Mouse (Mus musculus) c-Kit-positive CD71-positive TER-119-negative erythroid progenitor cells, embryonic 14.5 days (primary cell): ENCODE data around the gene Cnga3.
A peak's percentile ranks its signal among the peaks of the same experiment; 100 is the strongest.

Source experiments
- DNase-seq: peaks from one replicate; pipeline ENCODE4 v3.0.0-alpha.2; 2013; ENCODE audit warnings: low read depth

Gene Cnga3

DNA sequence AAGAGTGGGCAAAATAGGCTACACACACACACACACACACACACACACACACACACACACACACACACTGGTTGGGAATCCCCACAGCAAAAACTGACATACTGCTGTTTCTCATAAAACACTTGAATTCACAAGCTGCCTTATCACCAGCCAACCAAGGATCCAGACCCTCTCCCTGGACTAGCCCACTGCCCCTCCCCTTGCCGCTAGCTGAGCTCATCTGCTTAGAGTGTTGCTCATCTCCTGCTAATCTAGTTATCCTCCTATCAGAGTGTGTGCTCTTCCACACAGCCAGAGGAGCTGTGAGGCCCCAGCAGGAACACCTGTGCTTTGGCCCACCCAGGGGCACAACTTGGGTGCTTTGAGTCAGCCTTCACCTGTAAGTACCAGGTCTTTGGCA, at the start of gene Cnga3:
TSS of gene Cnga3 (plus strand) at position 291 of the 400 bp plus-strand sequence.
- no peak for DNase-seq

DNA sequence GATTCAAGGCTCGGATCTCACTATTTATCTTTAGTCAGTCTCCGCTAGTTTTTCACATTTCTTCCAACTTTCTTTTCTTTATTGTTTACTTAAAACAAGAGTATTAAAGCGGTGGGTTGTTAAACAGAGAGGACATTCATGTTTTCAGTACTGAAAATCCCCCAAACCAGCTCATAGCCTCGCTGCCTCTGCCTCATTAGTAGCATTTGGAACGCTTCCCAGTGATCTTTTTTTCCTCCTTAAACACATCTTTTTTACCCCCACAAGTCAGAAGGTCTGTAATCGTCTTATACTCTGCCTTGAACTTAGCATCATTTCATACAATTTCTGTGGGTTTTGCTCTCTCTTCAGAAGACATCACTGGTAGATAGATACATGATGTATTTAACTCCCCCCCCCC, 48.2 kb upstream of the Cnga3 start:
- DNase-seq, result no peak

DNA sequence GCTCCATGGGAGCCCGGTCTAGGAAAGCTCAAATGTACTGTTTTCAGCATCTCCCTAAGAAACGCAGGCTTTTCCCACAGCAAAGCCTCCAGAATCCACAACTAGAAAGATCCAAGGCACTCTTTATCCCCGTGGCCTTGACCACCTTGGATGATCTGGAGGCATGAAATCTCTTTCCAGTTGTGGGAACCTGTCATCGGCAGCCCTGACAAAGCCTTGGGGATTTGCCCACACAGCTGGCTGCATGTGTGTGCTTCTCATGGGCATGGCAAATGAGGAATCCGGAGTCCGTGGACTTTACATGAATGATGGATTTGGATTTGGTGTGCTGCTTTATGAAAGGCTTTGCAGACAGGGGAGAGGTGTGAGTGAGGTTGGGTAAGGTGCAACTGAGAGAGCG, 46.3 kb upstream of the Cnga3 start:
- no peak for DNase-seq

DNA sequence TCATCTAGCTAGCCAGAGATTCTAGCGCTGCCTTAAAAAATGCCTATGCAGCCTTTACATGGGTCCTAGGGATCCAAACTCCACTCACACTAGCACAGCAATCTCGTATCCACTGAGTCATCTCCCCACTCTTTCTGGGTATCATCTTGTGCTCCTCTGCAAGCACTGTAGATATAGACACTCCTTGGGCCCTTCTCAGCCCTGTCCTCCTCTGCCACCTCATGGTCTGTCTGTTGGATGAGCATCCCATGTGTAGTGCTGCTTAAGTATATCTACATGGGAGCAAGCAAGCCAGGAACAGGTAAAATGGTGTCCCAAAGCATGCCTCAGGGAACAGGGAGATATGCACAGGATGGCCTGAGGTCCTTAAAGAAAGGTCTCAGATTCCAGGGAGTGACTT, 36.4 kb upstream of the Cnga3 start:
- no peak for DNase-seq

DNA sequence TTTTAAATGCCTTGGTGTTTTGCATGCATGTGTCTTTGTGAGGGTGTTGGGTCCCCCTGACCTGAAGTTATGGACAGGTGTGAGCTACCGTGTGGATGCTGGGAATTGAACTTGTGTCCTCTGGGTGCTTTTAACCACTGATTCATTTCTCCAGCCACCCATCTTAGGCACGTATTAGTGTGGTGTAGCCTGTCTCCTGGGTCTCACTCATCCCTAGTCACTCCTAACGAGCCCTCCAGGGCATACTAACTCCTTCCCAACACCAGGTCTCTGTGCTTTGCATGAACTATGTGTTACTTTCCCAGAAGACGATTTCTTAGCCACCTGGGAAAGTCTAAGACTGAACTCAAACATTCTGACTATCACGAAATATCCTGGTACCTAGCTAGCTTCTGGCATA, 34.4 kb upstream of the Cnga3 start:
- no peak for DNase-seq

DNA sequence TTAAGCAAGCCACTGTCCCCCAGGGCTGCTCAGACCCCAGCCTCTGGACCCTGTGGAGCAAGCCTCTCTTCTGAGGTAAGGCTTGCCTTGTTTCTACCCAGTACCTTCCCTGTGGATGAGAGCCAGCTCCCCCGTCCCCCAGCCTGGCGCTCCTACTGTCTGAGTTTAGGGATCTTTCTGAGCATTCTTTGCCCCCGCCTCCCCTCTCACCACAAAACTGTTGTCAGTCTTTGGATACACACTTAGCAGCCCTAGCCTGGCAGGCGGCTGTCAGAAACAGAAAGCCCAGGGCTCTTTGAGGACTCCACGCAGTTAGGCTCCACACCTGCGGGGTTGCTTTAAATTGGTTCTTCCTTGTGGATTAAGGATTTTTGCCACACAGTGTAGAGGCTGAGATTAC, 27.2 kb upstream of the Cnga3 start:
- DNase-seq, result no peak

DNA sequence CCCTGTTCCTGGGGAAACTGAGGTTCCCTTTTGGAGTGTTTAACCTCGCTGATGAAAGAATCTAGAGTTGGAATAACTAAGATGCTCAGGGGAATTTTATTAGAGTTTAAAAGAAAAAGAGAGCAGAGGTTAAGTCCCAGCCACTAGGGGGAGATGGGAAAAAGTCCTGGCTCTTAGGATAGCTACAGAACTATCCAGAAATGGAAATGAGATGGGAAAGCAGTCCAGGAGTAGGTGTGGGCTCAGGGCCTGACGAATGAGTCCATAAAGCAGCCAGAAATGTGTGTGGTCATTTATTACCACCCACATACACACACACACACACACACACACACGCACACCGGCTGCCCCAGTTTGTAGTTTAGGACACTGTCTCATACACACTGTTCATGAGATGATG, 19.6 kb upstream of the Cnga3 start:
- no peak for DNase-seq

DNA sequence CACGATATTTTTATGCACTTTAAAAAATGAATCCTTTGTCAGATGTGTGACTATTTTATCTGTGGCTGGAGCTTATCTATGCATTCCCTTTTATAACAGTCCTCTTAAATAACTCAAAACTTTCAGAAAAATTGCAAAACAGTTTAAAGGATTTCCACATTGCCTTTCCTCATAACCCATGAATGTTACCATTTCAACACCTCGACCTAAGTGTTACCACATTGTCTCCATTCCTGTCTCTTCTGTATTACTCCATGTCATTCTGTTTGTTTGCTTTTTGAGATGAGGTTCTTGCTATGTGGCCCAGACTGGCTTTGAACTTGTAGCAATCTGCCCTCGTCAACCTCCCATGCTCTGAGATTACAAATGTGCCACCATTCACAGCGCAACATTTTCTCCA, 12.8 kb upstream of the Cnga3 start:
- no peak for DNase-seq

DNA sequence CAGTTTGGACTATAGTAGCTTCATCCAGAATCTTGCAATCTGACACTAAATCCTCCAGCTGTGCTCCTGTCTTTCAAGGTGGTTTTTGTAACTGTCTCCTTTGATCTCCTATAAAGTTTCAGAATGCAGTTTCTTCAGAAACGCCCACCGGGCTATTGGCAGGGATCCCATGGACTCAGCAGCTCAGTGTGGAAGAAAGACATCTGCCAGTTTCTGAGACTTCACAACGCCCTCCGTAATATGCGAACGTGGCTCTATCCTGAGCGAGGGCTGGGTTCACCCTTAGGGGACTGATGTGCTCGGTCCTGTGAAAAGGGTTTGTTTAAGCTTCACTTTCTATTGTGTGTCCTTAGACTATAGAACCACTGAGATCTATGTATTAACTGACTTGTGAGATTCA, 6.5 kb upstream of the Cnga3 start:
- no peak for DNase-seq

DNA sequence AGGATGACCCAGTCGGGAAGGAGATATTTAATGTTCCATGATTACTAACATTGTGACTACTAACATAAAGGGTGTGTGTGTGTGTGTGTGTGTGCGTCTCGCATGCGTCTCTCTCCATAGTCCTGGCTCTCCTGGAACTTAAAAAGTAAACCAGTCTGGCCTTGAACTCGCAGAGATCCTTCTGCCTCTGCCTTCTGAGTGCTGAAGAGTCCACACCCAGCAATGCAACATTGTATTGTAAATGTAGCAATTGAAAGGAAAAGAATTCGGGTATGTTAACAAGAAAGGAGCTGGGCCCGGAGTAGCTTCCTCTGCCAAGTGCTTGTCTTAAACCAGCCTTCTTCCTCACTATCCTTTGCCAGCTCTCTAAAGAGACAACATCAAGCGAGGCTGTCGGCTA, 1.9 kb upstream of the Cnga3 start:
- DNase-seq, result no peak

DNA sequence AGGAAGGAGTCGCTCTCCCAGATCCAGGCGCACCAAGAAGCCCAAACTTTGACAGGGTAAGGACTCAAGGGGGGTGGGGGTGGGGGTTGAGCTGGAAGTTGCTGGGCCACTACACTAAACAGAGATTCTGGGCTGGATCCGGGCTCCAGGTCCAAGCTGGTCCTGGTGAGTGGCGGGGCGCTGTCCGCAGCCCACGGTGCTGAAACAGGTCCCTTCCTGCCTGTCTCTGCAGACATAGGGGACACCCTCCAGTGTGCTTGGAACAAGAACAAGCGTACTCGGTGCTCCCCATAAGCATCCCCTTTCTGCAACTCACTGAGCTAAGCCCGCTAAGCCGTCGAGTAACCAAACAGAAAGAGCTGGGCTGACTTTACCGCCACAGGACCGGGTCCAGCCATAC, 4.2 kb downstream of the Cnga3 start:
- peak; percentile 2 for DNase-seq

DNA sequence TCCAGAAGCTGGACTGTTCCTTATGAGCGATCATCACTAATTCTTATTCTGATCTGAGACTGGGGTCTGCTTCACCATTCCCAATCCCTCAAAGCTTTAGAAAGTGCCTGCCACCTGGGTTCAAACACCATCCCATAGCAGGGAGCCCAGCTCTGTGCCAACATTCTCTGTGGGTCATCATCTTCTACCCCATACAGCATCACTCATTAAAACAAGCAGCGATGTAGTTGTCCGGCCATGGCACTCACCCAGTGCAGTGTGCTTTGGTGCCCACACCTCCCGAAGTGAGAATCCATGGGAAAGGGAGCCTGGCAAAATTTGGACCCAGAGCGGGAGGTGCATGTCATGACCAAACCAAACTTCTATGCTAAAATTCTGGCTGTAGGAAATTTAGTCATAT, 5.4 kb downstream of the Cnga3 start:
- no peak for DNase-seq

DNA sequence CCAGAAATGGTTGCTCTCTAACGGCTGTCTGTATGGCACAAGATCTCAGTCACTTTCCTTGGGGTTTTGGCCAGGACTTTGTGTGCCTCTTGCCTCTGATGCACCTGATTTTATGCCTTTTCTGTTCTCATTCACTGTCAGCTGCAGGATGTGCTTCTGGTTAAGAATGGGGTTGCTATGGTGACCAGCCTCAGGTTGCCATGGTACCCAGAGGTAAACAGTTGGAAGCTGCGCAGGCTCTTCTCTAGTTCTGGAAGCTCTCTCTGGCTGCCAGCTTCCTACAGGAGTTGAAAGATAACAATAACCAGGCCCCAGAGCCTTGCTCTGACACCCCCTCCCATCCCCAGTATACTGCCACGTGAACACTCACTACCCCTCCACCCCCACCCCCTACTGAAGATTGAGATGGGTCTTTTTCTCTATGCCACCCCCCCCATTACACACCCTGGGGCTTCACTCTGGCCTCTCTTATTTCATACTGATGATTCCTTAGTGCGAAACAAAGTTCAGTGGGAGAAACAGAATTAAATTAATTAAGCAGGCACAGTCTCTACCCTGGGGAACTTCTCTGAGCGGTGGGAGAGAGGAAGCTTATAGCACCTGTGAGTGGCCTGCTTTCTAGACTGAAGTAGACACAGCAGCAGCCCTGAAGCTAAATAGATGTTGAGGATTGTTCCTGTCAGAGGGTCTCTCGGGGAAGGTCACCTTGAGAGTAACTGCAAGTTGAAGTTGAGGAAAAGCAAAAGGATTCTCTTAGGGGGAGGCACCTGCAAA, 6.1 kb downstream of the Cnga3 start:
- no peak for DNase-seq

DNA sequence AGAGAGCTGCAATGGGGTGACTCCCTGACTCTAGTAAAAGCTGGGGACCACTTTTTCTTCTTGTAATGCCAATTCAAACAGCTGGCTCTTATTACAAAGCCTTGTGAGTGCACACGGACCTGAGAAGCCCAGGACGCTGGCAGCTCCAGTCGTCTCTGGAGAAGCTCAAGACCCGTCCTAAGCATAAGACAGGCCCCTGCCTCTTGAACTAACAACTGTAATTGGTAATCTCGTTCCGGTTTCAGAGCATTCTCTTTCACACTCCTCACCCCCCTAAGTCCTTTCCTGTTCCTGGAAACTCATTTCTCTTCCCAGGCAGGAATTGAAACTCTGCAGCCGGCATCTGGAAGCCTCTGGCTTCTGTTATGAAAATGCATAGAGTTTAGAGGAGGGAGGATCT, 7.8 kb downstream of the Cnga3 start:
- DNase-seq, result no peak

DNA sequence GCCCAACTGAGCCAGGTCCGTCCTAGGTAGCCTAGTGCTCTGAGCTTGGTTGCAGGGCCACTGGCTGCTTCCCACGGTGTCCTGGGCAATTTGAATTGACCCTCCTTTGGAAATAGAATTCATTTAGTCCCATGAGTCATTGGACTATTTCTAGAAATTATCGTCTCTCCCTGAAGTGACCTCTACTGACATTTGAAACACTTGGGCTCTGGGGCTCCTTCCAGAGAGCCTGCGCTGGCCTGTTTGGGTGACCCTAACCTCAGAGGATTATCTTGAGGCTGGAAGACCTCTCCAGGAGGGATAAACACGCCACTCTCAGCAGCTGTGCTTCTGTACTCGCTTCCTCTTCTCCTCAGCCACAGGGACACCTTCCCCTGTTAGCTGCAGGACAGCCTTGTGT, 16.2 kb downstream of the Cnga3 start:
- DNase-seq, result no peak

DNA sequence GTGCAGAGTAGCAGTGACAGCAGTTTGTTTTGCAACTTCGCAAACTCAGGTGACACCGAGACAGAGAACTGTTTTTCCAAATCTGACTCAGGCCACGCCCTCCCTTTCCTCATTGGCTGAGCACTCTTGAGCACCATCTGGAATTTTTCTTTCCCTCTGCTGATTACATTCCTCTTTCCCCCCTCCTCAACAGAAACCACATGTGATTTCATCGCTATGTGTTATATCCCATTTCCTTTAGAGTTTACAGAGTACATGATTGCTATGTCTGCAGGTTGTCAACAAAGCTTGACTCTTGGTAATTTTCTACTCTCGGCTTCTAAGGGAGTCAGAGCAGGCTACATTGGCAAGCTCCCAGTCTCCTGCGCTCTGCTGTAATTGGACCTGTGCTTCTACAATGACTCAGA, 17.1 kb downstream of the Cnga3 start:
- no peak for DNase-seq

DNA sequence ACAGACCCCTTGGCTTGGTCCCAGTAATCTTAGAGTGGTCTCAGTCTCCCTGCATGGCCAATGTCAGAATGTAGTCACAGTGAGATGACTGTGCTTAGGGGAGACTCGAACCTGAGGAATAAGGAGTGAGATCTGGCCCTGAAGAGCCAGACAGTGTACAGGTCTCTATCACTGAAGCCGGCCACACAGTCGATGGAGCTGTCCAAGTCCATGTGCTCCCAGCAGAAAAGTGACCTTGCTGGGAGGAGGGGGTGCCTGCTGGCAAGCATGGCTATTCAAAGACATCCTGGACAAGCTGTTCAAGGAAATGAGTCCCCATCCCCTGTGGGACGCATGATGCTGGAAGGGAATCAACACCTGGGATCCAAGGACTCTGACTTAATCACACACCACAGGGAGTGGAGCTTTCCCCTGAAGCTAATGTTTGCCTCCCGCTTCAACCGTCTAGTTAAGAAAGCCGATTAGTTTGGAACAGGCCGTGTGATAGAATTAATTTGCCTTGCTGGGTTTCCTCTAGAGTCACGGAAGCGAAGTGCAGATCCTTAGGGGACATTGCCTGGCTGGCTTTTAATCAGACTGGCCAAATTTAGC, 24.9 kb downstream of the Cnga3 start:
- no peak for DNase-seq

DNA sequence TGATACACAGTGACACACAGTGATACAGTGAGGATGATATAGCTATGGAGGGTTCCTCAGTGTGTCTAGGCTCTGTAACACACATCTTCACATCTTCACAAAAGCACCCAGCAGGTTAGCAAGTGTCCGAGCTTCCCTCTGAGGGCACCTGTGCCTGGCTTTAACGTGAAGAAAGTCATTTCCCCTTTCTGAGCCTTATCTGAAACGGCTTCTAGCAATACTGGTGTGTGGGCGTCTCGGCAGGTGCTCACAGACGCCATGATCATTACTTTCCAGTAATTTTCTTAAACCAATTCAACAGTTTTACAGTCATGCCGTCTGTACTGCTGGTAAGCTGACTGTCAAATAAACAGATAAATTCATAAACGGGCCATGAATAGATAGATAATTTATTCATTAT, 28.0 kb downstream of the Cnga3 start:
- DNase-seq, result no peak

DNA sequence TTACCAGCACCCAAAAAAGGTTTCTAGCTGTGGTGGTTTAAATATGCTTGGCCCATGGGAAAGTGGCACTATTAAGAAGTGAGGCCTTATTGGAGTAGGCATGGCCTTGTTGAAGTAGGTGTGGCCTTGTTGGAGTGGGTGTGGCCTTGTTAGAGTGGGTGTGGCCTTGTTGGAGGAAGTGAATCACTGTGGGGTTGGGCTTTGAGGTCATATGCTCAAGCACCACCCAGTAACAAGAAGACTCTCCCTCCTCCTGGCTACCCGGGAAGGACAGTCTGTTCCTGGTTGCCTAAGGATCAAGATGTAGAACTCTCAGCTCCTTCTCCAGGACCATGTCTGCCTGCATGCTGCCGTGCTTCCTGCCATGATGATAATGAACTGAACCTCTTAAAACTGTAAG, 32.2 kb downstream of the Cnga3 start:
- DNase-seq, result no peak

DNA sequence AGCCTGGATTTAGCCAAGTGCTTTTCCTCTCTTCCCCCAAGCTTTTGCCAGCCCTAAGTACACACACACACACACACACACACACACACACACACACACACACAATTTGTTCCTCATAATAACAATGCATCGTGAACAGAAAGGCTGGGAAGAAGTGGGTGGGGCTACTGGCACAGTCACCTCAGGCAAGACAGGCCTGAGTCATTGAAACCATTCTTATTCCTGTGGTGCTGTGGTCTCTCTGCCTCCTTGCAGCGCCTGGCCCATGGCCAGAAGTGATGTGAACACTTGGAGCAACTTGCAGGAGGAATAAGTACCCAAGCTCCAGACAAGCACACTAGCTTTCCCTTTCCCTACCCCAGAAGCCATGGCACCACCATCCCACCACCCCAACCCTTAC, 34.2 kb downstream of the Cnga3 start:
- no peak for DNase-seq

DNA sequence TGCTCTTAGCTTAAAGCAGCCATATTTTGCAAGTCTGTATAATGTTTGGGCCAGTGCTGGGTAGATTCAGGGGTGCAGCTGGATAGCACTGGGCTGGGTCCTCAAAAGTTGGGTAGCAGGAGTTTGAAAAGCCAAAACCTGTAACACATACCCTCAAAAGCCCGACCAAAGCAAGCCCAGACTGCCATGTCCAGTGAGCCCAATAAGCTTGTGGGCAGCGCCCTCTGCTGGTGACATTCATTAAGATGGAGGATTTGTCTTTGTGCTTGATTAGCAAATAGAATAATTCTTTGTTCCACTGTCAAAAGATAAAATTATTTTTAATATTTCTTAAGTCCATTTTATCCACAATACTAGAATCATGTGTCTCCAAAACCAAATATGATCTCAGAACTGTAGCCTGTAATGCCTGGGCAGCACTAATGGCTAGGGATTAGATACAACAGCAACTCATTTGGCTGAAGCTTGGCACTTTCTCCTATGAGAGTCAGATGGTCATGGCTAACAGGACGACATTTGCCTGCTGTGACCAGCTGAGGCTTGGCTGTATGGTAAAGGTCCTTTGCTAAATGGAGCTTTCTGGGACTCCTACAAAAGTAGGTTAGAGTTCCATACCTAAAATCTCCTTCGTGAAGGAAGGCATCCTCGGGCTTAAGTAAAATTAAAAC, 36.5 kb downstream of the Cnga3 start:
- DNase-seq, result peak; percentile 15

DNA sequence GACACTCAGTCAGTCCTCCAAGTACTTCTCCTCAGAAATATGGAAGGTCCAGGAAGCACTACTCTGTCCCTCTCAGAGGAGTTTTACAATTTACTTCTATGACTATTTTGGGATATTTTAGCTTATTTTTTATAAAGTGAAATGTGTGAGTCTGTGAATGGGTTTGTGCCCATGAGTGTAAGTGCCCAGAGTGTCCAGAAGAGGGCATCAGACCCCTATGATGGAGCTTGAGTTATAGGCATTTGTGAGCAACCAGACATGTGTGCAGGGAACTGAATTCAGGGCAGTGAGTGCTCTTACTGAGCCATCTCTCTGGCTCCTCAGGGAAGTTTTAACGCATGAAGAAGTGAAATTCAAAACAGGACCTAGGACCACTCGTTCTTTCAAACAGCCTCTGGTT, 44.2 kb downstream of the Cnga3 start:
- DNase-seq, result no peak

DNA sequence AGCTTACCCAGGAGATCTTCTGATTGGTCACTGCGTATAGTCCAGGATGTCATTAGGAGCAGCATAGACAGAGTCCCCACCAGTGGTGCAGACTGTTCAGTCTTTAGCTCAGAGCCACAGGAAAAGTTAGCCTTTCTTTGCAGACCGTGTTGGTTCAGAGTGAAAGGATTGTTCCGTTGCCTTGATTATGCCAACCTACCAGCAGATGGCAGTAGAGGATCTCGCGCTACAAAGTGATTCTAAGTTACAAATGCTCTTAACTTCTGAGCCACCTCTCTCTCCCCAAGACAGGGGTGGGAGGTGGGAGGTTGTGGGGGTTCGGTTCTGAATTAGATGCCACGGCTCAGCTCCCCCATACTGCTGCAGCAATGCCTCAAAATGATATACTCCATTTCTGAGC, 58.2 kb downstream of the Cnga3 start:
- DNase-seq, result peak; percentile 40

DNA sequence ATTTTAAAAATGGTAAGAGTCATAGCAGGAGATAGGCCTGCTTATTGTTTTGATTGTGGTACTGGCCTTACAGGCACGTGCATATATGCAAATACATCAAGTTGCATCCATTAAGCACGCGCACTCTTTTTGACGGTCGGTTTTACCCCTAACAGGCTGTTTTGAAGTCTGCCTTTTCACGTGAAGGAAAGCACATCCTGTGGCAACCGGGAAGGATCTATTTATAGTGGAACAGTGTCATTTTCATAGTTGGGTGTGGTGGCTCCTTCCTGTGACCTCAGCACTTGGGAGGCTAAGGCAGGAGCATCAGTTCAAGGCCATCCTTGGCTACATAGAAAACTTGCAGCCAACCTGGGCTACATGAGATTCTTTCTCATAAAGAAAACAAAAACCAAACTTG, 72.3 kb downstream of the Cnga3 start:
- DNase-seq, result no peak
